Mouse (Mus musculus): ENCODE measurements at regions not wholly inside any gene's neighbourhood (a gene's known extent, or its start where the extent isn't known, plus 50 kb on each side); places are given as distances from the start of the nearest gene placed in this dataset.

DNA sequence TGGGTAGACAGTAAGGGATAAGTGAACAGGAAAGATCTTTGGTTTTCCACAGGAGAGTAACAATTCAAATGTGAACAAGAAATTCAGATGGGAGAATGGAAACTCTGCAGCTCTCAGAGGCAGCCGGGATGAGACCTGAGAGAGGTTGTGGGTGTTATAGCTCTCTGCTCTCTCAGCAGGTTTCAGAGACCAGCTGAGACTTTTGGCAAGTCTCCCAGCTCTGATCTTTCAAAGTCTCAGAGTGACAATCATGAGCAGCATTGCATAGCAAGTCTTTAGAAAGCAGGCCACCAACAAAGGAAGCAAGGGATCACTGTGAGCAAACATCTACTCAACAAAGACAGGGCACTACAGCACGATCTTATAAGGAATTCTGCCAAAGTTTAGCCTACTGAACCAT is 73.4 kb upstream of the Gnpda2 start:
- DNase-seq, result peak; percentile 7

DNA sequence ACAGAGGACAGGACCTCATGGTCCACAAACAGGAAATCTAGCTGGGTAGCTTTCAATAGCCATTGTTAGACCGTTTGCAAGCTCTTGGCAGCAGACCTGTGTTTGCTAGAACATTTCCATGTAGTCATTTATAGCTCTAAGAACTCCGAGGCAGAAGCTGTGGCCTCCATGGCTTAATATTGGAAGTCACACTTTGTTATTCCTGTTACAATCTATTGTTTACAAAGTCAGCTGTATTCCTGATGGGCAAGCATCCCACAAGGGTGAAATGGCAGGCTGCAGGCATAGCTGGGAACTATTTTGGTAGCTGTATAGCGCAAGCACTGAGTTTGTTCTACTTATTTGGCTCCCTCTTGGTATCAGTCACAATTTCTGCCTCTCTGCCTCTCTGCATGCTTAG is 71.8 kb upstream of the Gnpda2 start:
- DNase-seq, result no peak
